Mouse (Mus musculus): ENCODE results near the gene Mbtps1. TPM values are rescaled to one million over a fixed set of nuclear protein-coding genes. Genes with fewer than 3 reads are reported as not detected.

The Mbtps1 gene
- polyA plus RNA-seq, 1 experiment from 2014 or later = 32.8 TPM

DNA sequence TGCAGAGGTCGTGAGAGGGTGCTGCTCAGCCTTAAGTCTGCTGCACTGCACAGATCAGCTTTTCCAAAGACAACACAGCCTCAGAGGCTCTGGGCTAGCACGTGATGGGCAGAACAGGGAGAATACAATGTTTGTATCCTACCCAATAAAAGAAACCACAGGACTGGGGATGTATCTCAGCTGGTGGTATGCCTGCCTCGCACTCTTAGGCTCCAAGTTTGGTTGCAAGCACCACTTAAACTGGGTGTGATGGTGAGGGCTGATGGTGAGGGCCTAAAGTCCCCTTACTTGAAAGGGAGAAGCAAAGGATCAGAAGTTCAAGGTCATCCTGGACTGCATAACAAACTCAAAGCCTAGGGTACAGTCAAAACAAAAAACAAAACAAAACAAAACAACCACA is 13.9 kb downstream of the Mbtps1 start:
- Histone ChIP-seq H3K9ac (ENCODE audit: low read depth, low read length) (no peak overlapping the region), H3K9me3 (ENCODE audit: control insufficient read depth) (no peaks in the 10 kb centered on the region), H3K27ac (ENCODE audit: low read depth, low read length) (no peak overlapping the region), H3K36me3 (ENCODE audit: control insufficient read depth, insufficient read depth) (peaks cover 65% of the 10 kb centered on the region), H3K4me1 (replicated peaks; ENCODE audit: control insufficient read depth, insufficient read depth, low read length) (no peaks in the 10 kb centered on the region), H3K4me3 (ENCODE audit: low read depth, low read length) (no peak overlapping the region), H3K27me3 (replicated peaks; ENCODE audit: control insufficient read depth, insufficient read depth, low read length) (no peaks in the 10 kb centered on the region), H3K4me2 (replicated peaks; ENCODE audit: low read depth) (no peak overlapping the region)
- no peak for TF ChIP-seq CTCF (IDR thresholded peaks at IDR 0.05; ENCODE audit: low read depth)
- no peak for ATAC-seq
- WGBS = 70% methylated on average over 3 of the region's 3 CpGs

DNA sequence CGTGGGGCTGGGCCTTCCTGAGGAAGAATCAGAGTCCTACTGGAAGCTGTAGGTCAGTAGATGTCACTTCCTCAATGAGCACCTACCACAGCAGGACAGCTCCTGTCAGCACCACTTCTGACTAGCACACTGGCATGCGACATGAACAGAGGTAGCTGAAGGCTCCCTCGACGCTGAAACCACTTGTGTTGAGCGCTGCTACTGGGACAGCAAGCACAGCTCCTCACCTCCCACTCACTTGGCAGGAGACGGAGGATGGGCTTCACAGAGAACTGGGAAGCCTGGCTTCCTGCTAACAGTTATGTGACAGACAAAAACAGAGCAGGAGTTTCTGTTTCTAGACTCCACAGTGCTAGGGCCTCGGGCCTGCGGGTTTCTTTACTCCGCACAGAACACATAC is 26.6 kb downstream of the Mbtps1 start:
- Histone ChIP-seq H3K4me3 (ENCODE audit: low read depth, low read length) (no peak overlapping the region), H3K4me1 (replicated peaks; ENCODE audit: control insufficient read depth, insufficient read depth, low read length) (0 out of 2 replicates have a peak, but pooled peaks cover 3% of the 10 kb centered on the region), H3K9ac (ENCODE audit: low read depth, low read length) (no peak overlapping the region), H3K4me2 (replicated peaks; ENCODE audit: low read depth) (no peak overlapping the region), H3K27ac (ENCODE audit: low read depth, low read length) (peak overlapping the region; percentile 82), H3K27me3 (replicated peaks; ENCODE audit: control insufficient read depth, insufficient read depth, low read length) (no peaks in the 10 kb centered on the region), H3K9me3 (ENCODE audit: control insufficient read depth) (no peaks in the 10 kb centered on the region), H3K36me3 (ENCODE audit: control insufficient read depth, insufficient read depth) (peaks cover 93% of the 10 kb centered on the region)
- no peak for TF ChIP-seq CTCF (IDR thresholded peaks at IDR 0.05; ENCODE audit: low read depth)
- 86% methylated on average over 9 of the region's 9 CpGs for WGBS
- ATAC-seq = no peak

GRCm38 (mm10) chr8:119531397-119531796 is 27.1 kb downstream of the Mbtps1 start:
- no peak overlapping the region for H3K4me3 ChIP-seq (ENCODE audit: low read depth, low read length)
- no peak overlapping the region for H3K9ac ChIP-seq (ENCODE audit: low read depth, low read length)
- H3K9me3 ChIP-seq (ENCODE audit: control insufficient read depth) = no peaks in the 10 kb centered on the region
- WGBS = 84% methylated on average over 3 of the region's 3 CpGs
- H3K4me2 ChIP-seq (replicated peaks; ENCODE audit: low read depth) = no peak overlapping the region
- TF ChIP-seq CTCF (IDR thresholded peaks at IDR 0.05; ENCODE audit: low read depth) = no peak
- peak overlapping the region; percentile 82 for H3K27ac ChIP-seq (ENCODE audit: low read depth, low read length)
- H3K27me3 ChIP-seq (replicated peaks; ENCODE audit: control insufficient read depth, insufficient read depth, low read length) = no peaks in the 10 kb centered on the region
- H3K36me3 ChIP-seq (ENCODE audit: control insufficient read depth, insufficient read depth) = peaks cover 88% of the 10 kb centered on the region
- 0 out of 2 replicates have a peak, but pooled peaks cover 3% of the 10 kb centered on the region for H3K4me1 ChIP-seq (replicated peaks; ENCODE audit: control insufficient read depth, insufficient read depth, low read length)
- 0 out of 2 replicates have a peak, but pooled peaks have one; percentile 24 for ATAC-seq

DNA sequence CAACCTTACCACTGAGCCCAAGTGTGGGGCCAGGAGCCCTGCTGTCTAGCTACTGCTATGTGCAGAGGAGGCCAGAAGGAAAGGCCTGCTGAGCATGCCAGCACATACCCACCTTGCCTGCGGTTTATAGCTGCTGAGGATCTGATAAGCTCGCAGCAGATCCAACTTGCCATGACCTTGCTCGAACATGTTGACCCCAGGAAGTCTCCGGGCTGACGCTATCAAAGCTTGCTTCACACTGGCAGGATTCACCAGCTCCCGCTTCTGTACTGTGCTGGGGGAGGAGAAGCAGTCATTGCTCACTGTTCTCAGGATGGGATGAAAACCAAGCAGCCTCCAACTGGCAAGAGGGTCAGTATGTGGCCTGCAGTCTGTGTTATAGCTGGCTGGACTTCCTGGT is 27.6 kb downstream of the Mbtps1 start:
- no peak for TF ChIP-seq CTCF (IDR thresholded peaks at IDR 0.05; ENCODE audit: low read depth)
- H3K4me1 ChIP-seq (replicated peaks; ENCODE audit: control insufficient read depth, insufficient read depth, low read length) = 0 out of 2 replicates have a peak, but pooled peaks cover 3% of the 10 kb centered on the region
- no peaks in the 10 kb centered on the region for H3K27me3 ChIP-seq (replicated peaks; ENCODE audit: control insufficient read depth, insufficient read depth, low read length)
- H3K27ac ChIP-seq (ENCODE audit: low read depth, low read length) = peak overlapping the region; percentile 82
- peaks cover 83% of the 10 kb centered on the region for H3K36me3 ChIP-seq (ENCODE audit: control insufficient read depth, insufficient read depth)
- 42% methylated on average over 6 of the region's 6 CpGs for WGBS
- H3K9me3 ChIP-seq (ENCODE audit: control insufficient read depth) = no peaks in the 10 kb centered on the region
- H3K9ac ChIP-seq (ENCODE audit: low read depth, low read length) = no peak overlapping the region
- H3K4me2 ChIP-seq (replicated peaks; ENCODE audit: low read depth) = no peak overlapping the region
- ATAC-seq = peak; percentile 36
- no peak overlapping the region for H3K4me3 ChIP-seq (ENCODE audit: low read depth, low read length)

DNA sequence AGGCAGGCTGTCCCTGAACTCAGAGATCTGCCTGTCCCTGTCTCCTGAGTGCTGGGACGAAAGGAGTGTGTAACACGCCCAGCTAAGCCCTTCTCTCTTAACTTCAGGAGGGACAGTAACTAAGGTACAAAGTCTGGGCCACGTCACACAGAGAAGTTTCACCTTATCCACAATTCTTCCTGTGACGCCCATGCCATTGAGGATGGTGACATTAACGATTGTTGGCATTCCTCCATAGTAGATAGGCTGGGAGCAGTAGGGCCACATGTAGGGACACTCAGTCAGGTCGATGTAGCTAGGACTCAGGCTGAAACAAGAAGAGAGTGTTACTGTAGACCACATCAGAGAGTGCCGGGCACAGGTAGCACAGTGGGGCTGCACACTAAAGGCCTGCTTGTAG is 29.8 kb downstream of the Mbtps1 start:
- 50% methylated on average over 7 of the region's 7 CpGs for WGBS
- no peak for TF ChIP-seq CTCF (IDR thresholded peaks at IDR 0.05; ENCODE audit: low read depth)
- Histone ChIP-seq H3K27me3 (replicated peaks; ENCODE audit: control insufficient read depth, insufficient read depth, low read length) (no peaks in the 10 kb centered on the region), H3K9me3 (ENCODE audit: control insufficient read depth) (no peaks in the 10 kb centered on the region), H3K9ac (ENCODE audit: low read depth, low read length) (no peak overlapping the region), H3K4me3 (ENCODE audit: low read depth, low read length) (no peak overlapping the region), H3K4me1 (replicated peaks; ENCODE audit: control insufficient read depth, insufficient read depth, low read length) (0 out of 2 replicates have a peak, but pooled peaks cover 3% of the 10 kb centered on the region), H3K27ac (ENCODE audit: low read depth, low read length) (peak overlapping the region; percentile 77), H3K4me2 (replicated peaks; ENCODE audit: low read depth) (no peak overlapping the region), H3K36me3 (ENCODE audit: control insufficient read depth, insufficient read depth) (peaks cover 82% of the 10 kb centered on the region)
- ATAC-seq = peak; percentile 83

- Histone ChIP-seq H3K36me3 (ENCODE audit: control insufficient read depth, insufficient read depth) (peaks cover 95% of the 10 kb centered on the region), H3K9me3 (ENCODE audit: control insufficient read depth) (no peaks in the 10 kb centered on the region), H3K27me3 (replicated peaks; ENCODE audit: control insufficient read depth, insufficient read depth, low read length) (no peaks in the 10 kb centered on the region), H3K27ac (ENCODE audit: low read depth, low read length) (no peak overlapping the region), H3K4me1 (replicated peaks; ENCODE audit: control insufficient read depth, insufficient read depth, low read length) (no peaks in the 10 kb centered on the region), H3K4me2 (replicated peaks; ENCODE audit: low read depth) (no peak overlapping the region), H3K9ac (ENCODE audit: low read depth, low read length) (no peak overlapping the region), H3K4me3 (ENCODE audit: low read depth, low read length) (no peak overlapping the region)
- WGBS = 71% methylated on average over 7 of the region's 7 CpGs
- no peak for ATAC-seq
- peak; percentile 54 for TF ChIP-seq CTCF (IDR thresholded peaks at IDR 0.05; ENCODE audit: low read depth)
Observed at GRCm38 (mm10) chr8:119520102-119520501, 38.4 kb downstream of the Mbtps1 start.

- WGBS = 68% methylated on average over 5 of the region's 5 CpGs
- no peak overlapping the region for H3K9ac ChIP-seq (ENCODE audit: low read depth, low read length)
- no peaks in the 10 kb centered on the region for H3K9me3 ChIP-seq (ENCODE audit: control insufficient read depth)
- no peak overlapping the region for H3K4me3 ChIP-seq (ENCODE audit: low read depth, low read length)
- peaks cover 98% of the 10 kb centered on the region for H3K36me3 ChIP-seq (ENCODE audit: control insufficient read depth, insufficient read depth)
- H3K4me2 ChIP-seq (replicated peaks; ENCODE audit: low read depth) = no peak overlapping the region
- no peaks in the 10 kb centered on the region for H3K27me3 ChIP-seq (replicated peaks; ENCODE audit: control insufficient read depth, insufficient read depth, low read length)
- no peak overlapping the region for H3K27ac ChIP-seq (ENCODE audit: low read depth, low read length)
- no peak for TF ChIP-seq CTCF (IDR thresholded peaks at IDR 0.05; ENCODE audit: low read depth)
- no peak for ATAC-seq
- H3K4me1 ChIP-seq (replicated peaks; ENCODE audit: control insufficient read depth, insufficient read depth, low read length) = no peaks in the 10 kb centered on the region
Observed at GRCm38 (mm10) chr8:119516674-119517073, 41.9 kb downstream of the Mbtps1 start.

Measured in intestine, postnatal 0 days (tissue).